Mouse (Mus musculus) MEL (cell line): ENCODE data around the gene A530016L24Rik.

Source experiments
- CHD2 ChIP-seq: IDR thresholded peaks from 2 replicates; pipeline ENCODE4 v1.6.1; 2011; ENCODE audit warnings: low read length, improper control_type of control experiment
- EP300 ChIP-seq, 2 experiments: IDR thresholded peaks; 2 replicates each; pipeline ENCODE4 v1.6.1; 2011; ENCODE audit warnings: improper control_type of control experiment in 2 of 2, low read length in 2 of 2, low read depth in 1 of 2, mild to moderate bottlenecking in 1 of 2
- MAZ ChIP-seq: IDR thresholded peaks from 2 replicates; pipeline ENCODE4 v1.6.1; 2012; ENCODE audit warnings: low read depth, mild to moderate bottlenecking, inconsistent platforms, low read length, improper control_type of control experiment
- POLR2A ChIP-seq, 2 experiments: IDR thresholded peaks; 2 replicates each; pipeline ENCODE4 v1.6.1; 2011 to 2012; ENCODE audit warnings: low read length in 2 of 2, mild to moderate bottlenecking in 2 of 2, control low read depth in 1 of 2, improper control_type of control experiment in 1 of 2, low read depth in 1 of 2, moderate library complexity in 1 of 2; ENCODE audit not compliant: control insufficient read depth in 1 of 2, insufficient read depth in 1 of 2, poor library complexity in 1 of 2

DNA sequence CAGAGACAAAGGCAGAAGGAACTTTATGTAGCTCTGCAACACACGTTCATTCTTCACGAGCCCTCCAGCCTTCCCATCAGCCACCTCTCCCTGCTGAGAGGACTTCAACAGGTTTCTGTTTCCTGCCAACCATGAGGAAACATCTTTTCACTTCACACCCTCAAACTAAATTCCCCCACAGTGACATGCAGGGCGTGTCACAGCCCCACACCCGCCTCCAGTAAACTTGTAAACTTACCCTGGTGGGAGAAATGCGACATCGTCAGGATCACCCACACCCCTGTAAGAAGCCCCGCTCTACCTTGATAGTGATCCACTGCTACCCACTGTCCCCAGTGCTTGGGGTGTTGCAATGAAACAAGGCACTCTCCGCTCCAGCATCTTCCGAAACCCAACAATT is 49.1 kb downstream of the A530016L24Rik start:
- TF ChIP-seq CHD2 (no peak), EP300 (IDR thresholded peaks at IDR 0.05; ENCODE audit: low read depth in 1 of 2, low read length in 2 of 2) (no peak), POLR2A (IDR thresholded peaks at IDR 0.05; ENCODE audit: control insufficient read depth in 1 of 2, insufficient read depth in 1 of 2, low read depth in 1 of 2, low read length in 2 of 2, poor library complexity in 1 of 2) (no peak), MAZ (no peak)
